Mouse (Mus musculus) heart, embryonic 14.5 days (tissue): ENCODE data around the gene Ralb. TPM values are rescaled to one million over a fixed set of nuclear protein-coding genes. Genes with fewer than 3 reads are reported as not detected.

ENCODE experiments used
- ATAC-seq: fragments of 200-750 bp; cut with Nextera tagmentation; 2 replicates; pipeline ENCODE4 v1.8.0; 2017; ENCODE audit warnings: low read depth, moderate TSS enrichment; ENCODE audit not compliant: insufficient number of reproducible peaks, insufficient read depth, low FRiP score
- H3K27ac ChIP-seq, 2 experiments: fragments of 200-500 bp in 1 of 2; fragments of 300-500 bp in 1 of 2; sonication (generic) in 1 of 2; replicated peaks in 1 of 2; 2 replicates each; pipeline ENCODE4 v1.5.1; 2012 to 2014; ENCODE audit warnings: low read depth in 2 of 2, low read length in 2 of 2, control low read depth in 1 of 2, mild to moderate bottlenecking in 1 of 2, mixed read lengths in 1 of 2; ENCODE audit not compliant: control insufficient read depth in 1 of 2, insufficient read depth in 1 of 2
- H3K27me3 ChIP-seq: fragments of 300-500 bp; sonication (generic); 2 replicates; pipeline ENCODE4 v1.6.1; 2014; ENCODE audit warnings: mild to moderate bottlenecking, low read length, control low read depth; ENCODE audit not compliant: control insufficient read depth, insufficient read depth
- H3K36me3 ChIP-seq: fragments of 300-500 bp; sonication (generic); 2 replicates; pipeline ENCODE4 v1.6.1; 2014; ENCODE audit warnings: mild to moderate bottlenecking, control low read depth, low read length, mixed read lengths; ENCODE audit not compliant: control insufficient read depth, insufficient read depth
- H3K4me1 ChIP-seq, 2 experiments: fragments of 200-500 bp in 1 of 2; fragments of 300-500 bp in 1 of 2; sonication (generic) in 1 of 2; 2 replicates each; pipeline ENCODE4 v1.6.1; 2012 to 2014; ENCODE audit warnings: low read length in 2 of 2, control low read depth in 1 of 2, mixed read lengths in 1 of 2; ENCODE audit not compliant: control insufficient read depth in 2 of 2, insufficient read depth in 2 of 2
- H3K4me2 ChIP-seq: fragments of 300-500 bp; sonication (generic); 2 replicates; pipeline ENCODE4 v1.6.1; 2014; ENCODE audit warnings: mild to moderate bottlenecking, low read length
- H3K4me3 ChIP-seq, 2 experiments: fragments of 200-500 bp in 1 of 2; fragments of 300-500 bp in 1 of 2; sonication (generic) in 1 of 2; 2 replicates each; pipeline ENCODE4 v1.5.1; 2012 to 2014; ENCODE audit warnings: low read length in 2 of 2, mild to moderate bottlenecking in 2 of 2, control low read depth in 1 of 2, low read depth in 1 of 2, moderate library complexity in 1 of 2; ENCODE audit not compliant: control insufficient read depth in 1 of 2, insufficient read depth in 1 of 2
- H3K9ac ChIP-seq: fragments of 300-500 bp; sonication (generic); 2 replicates; pipeline ENCODE4 v1.6.1; 2014; ENCODE audit warnings: mild to moderate bottlenecking, low read length
- H3K9me3 ChIP-seq: fragments of 300-500 bp; sonication (generic); 2 replicates; pipeline ENCODE4 v1.6.1; 2016; ENCODE audit warnings: low read length, control low read depth; ENCODE audit not compliant: control insufficient read depth
- WGBS: fragments of 180-500 bp; shearing (Covaris S2); extraction: QIAGEN DNeasy Blood & Tissue Kit; methylation state at CpG from one replicate; pipeline ENCODE4 v1.1.7; 2014; 5-methylcytosine and 5-hydroxymethylcytosine counted together
- polyA plus RNA-seq: library from polyadenylated mRNA; unstranded; fragments of >200 nt; fragmentation: Nextera tagmentation; extraction: Ambion mirVana; gene quantifications from 2 replicates; pipeline ENCODE4 v1.2.1, GENCODE M21; 2014

Gene Ralb
- polyA plus RNA-seq, 1 experiment from 2014 or later, result 127 TPM

DNA sequence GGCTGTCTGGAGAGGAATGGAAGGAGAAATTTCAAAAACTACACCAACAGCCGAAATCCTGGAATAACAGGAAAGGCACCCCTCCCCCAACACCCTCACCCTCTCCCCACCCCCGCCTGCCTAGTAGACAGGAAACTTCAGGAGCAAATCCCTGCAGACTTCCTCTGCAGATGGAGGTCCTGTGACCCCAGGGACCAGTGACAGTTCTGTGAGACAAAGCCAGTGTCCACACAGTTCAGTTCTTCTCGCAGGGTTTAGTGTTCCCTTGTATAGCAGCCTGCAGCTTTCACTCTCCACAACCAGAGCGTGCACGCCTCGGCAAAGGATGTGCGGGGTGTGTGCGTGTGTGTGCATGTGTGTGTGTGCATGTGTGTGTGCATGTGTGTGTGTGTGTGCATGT lies 6.3 kb upstream of the Ralb start:
- Histone ChIP-seq H3K9me3 (no peaks in the 10 kb centered on the region), H3K27ac (peak overlapping the region; percentile 53 to 75), H3K4me1 (peaks cover 18 to 30% of the 10 kb centered on the region in 2 experiments), H3K36me3 (no peaks in the 10 kb centered on the region), H3K4me3 (no peak overlapping the region), H3K9ac (no peak overlapping the region), H3K27me3 (no peaks in the 10 kb centered on the region), H3K4me2 (no peak overlapping the region)
- no peak for ATAC-seq
- WGBS, result 64% methylated on average over 8 of the region's 8 CpGs

DNA sequence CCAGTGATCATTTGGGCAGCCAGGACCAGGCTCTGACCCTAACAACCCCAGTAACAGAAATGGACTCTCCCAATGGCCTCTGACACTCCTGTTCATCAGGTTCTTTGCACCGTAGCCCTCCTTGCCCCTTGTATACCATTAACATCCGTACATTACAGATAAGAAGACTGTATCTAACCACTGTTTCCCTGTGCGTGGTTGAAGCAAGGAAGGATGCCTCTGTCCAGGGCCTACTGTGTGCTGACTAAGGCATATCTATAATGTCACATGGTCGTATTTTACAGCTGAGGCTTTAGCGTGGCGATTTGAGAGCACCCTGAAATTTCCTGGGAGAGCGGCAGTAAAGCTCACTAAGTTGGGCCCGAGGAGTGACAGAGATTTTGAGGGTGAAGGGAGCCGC lies 5.8 kb upstream of the Ralb start:
- no peak for ATAC-seq
- H3K4me3 ChIP-seq, result no peak overlapping the region
- H3K27ac ChIP-seq, result peak overlapping the region; percentile 41 to 75
- H3K4me2 ChIP-seq, result no peak overlapping the region
- H3K9ac ChIP-seq, result no peak overlapping the region
- H3K36me3 ChIP-seq, result no peaks in the 10 kb centered on the region
- H3K4me1 ChIP-seq, result peaks cover 19 to 32% of the 10 kb centered on the region in 2 experiments
- no peaks in the 10 kb centered on the region for H3K27me3 ChIP-seq
- WGBS, result 38% methylated on average over 9 of the region's 9 CpGs
- H3K9me3 ChIP-seq, result no peaks in the 10 kb centered on the region

DNA sequence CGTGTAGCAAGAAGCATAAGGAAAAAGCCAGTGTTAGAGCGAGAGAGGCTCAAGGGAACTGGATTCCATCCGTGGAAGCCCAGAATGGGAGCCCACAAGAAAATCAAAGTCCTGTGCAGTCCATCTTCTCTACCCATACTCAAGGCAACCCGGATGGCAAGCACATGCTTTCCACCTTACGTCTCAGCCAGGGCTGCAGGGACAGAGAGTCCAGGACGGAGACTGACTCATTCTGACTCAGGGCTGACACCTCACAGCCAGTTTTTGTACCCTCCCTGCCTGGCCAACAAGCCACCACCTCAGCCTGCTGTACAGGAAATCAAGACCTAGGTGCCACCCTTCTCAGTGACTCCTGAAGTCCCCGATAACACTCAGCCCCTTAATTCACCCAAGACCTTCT lies 4.9 kb upstream of the Ralb start:
- H3K4me2 ChIP-seq, result no peak overlapping the region
- no peaks in the 10 kb centered on the region for H3K36me3 ChIP-seq
- no peak overlapping the region for H3K4me3 ChIP-seq
- H3K4me1 ChIP-seq, result peaks cover 23 to 37% of the 10 kb centered on the region in 2 experiments
- no peak overlapping the region for H3K9ac ChIP-seq
- no peaks in the 10 kb centered on the region for H3K9me3 ChIP-seq
- peak overlapping the region in 1 of 2 experiments; percentile 37; a peak in 1 of 4 replicates for H3K27ac ChIP-seq
- 76% methylated on average over 7 of the region's 7 CpGs for WGBS
- no peak for ATAC-seq
- H3K27me3 ChIP-seq, result no peaks in the 10 kb centered on the region

DNA sequence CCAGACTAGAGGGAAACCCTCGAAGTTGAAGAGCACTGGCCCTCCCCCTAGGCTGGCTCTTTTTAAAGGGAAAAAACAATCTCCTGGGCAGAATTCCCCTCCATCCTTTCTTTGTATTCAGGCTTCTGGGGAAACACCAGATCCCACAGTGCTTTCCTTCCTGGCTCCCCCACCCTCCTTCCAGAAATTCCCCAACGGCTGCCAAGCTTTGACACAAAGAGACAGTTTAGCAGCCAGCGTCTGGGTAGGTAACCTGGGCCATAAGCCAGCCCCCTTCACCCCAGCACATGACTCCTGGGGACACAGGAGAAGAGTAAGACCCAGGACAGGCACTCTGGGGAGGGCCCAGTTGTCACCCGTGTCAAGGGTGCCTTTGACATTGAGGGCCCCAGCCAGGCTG lies 4.0 kb upstream of the Ralb start:
- Histone ChIP-seq H3K4me1 (peaks cover 23 to 37% of the 10 kb centered on the region in 2 experiments), H3K27me3 (no peaks in the 10 kb centered on the region), H3K4me2 (no peak overlapping the region), H3K9ac (peak overlapping the region; percentile 4; the same call in 1 of the 2 replicates), H3K4me3 (no peak overlapping the region), H3K36me3 (no peaks in the 10 kb centered on the region), H3K27ac (peak overlapping the region; percentile 46 to 83), H3K9me3 (no peaks in the 10 kb centered on the region)
- no peak for ATAC-seq
- WGBS, result 33% methylated on average over 4 of the region's 4 CpGs

DNA sequence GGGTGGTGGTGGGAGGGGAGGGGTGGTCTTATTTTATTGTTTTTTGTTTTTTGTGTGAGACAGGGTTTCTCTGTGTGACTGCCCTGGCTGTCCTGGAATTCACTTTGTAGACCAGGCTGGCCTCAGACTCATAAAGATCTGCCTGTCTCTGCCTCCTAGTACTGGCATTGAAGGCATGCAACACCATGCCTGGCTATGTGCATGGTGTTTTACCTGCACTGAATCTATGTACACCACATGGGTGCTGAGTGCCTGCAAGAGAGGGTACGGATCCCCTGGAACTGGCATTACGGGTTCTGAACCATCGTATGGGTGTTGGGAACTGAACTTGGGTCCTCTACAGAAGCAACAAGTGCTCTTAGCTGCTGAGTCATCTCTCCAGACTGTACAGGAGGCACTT lies 1.4 kb upstream of the Ralb start:
- H3K4me2 ChIP-seq, result no peak overlapping the region
- no peak overlapping the region for H3K9ac ChIP-seq
- no peaks in the 10 kb centered on the region for H3K27me3 ChIP-seq
- no peak overlapping the region for H3K4me3 ChIP-seq
- WGBS, result 93% methylated on average over 3 of the region's 3 CpGs
- peaks cover 32 to 58% of the 10 kb centered on the region in 2 experiments for H3K4me1 ChIP-seq
- H3K9me3 ChIP-seq, result no peaks in the 10 kb centered on the region
- H3K36me3 ChIP-seq, result 0 out of 2 replicates have a peak, but pooled peaks cover 3% of the 10 kb centered on the region
- H3K27ac ChIP-seq, result no peak overlapping the region
- no peak for ATAC-seq

DNA sequence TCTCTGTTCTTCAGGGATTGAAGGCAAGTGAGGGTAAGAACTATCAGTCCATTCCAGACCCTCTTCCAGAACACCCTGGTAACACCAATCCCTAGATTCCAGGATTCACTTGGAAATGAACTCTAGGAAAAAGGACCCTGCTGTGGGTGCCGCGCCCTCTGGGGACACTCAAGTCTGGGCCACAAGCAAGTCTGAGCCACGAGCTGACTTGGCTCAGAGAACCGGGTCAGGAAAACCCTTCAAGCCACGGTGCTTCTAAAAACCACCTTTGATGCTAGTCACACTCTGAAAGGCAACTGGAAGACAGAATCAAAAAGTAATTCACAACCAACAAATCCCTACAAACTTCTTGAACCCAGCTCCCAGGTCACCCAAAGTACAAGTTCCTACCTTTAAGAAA lies 786 bp downstream of the Ralb start:
- H3K4me2 ChIP-seq, result peak overlapping the region; percentile 67
- H3K4me3 ChIP-seq, result peak overlapping the region; percentile 70 to 81
- 0% methylated on average over 5 of the region's 5 CpGs for WGBS
- peak overlapping the region; percentile 86 to 88 for H3K27ac ChIP-seq
- H3K4me1 ChIP-seq, result peaks cover 28 to 45% of the 10 kb centered on the region in 2 experiments
- H3K27me3 ChIP-seq, result no peaks in the 10 kb centered on the region
- peak overlapping the region; percentile 89 for H3K9ac ChIP-seq
- no peaks in the 10 kb centered on the region for H3K9me3 ChIP-seq
- ATAC-seq, result no peak
- H3K36me3 ChIP-seq, result peaks cover 18% of the 10 kb centered on the region; the same call in 1 of the 2 replicates

DNA sequence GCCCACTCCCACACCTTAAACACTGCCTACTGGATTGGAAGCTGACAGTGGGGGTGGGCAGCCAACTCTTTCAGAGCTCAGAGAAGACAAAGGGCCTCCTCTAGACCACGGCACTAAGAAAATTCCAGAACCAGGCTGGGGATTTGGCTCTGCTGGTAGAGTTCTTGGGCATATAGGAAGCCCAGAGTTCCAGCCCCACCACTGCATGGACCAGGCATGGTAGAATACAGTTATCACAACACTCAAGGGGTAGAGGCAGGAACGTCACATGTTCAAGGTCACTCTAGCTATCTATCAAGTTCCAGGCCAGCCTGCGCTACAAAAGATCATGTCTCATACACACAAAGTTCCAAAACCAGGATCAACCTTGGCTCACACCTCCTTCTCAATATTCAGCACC lies 1.4 kb downstream of the Ralb start:
- Histone ChIP-seq H3K4me1 (peaks cover 28 to 49% of the 10 kb centered on the region in 2 experiments), H3K9me3 (no peaks in the 10 kb centered on the region), H3K4me2 (peak overlapping the region; percentile 67), H3K4me3 (peak overlapping the region; percentile 70 to 81), H3K36me3 (peaks cover 18% of the 10 kb centered on the region; the same call in 1 of the 2 replicates), H3K9ac (peak overlapping the region; percentile 89), H3K27me3 (no peaks in the 10 kb centered on the region), H3K27ac (peak overlapping the region; percentile 86 to 88)
- no peak for ATAC-seq
- 22% methylated on average over 3 of the region's 3 CpGs for WGBS

DNA sequence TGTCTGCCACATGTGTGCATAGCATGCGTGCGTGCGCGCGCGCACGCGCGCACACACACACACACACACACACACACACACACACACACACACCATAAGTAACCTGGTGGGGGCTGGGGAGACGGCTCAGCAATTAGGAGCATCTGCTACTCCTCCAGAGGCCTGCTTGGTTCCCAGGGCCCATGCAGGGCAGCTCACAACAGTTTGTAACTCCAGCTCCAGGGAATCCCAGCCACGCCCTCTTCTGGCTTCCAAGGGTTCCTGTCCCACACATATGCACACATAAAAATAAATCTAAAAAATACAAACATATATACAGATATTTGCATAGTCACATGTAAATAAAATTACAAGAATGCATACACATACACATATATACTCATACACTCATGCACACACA lies 1.9 kb downstream of the Ralb start:
- Histone ChIP-seq H3K27ac (peak overlapping the region in 1 of 2 experiments; percentile 88; a peak in 2 of 4 replicates), H3K9ac (peak overlapping the region; percentile 89), H3K4me3 (peak overlapping the region; percentile 70 to 81), H3K27me3 (no peaks in the 10 kb centered on the region), H3K36me3 (peaks cover 18% of the 10 kb centered on the region; the same call in 1 of the 2 replicates), H3K9me3 (no peaks in the 10 kb centered on the region), H3K4me1 (peaks cover 27 to 48% of the 10 kb centered on the region in 2 experiments), H3K4me2 (peak overlapping the region; percentile 67)
- 86% methylated on average over 11 of the region's 11 CpGs for WGBS
- no peak for ATAC-seq
